Mouse (Mus musculus) MEL (cell line): ENCODE results near the gene Foxo6.

ENCODE experiments used
- CTCF ChIP-seq, 3 experiments: IDR thresholded peaks in 2 of 3; conservative IDR thresholded peaks in 1 of 3; 2 replicates each; pipeline ENCODE4 v1.5.1; 2011 to 2012; ENCODE audit warnings: low read length in 3 of 3, low read depth in 2 of 3, mild to moderate bottlenecking in 2 of 3, improper control_type of control experiment in 1 of 3, inconsistent platforms in 1 of 3, mixed read lengths in 1 of 3, moderate library complexity in 1 of 3; ENCODE audit not compliant: control insufficient read depth in 1 of 3, insufficient read depth in 1 of 3, poor library complexity in 1 of 3, severe bottlenecking in 1 of 3
- POLR2AphosphoS2 ChIP-seq: IDR thresholded peaks from 2 replicates; pipeline ENCODE4 v1.6.1; 2011; ENCODE audit warnings: low read length, improper control_type of control experiment
- SMC3 ChIP-seq: IDR thresholded peaks from 2 replicates; pipeline ENCODE4 v1.6.1; 2011; ENCODE audit warnings: low read depth, low read length, improper control_type of control experiment
- UBTF ChIP-seq: IDR thresholded peaks from 2 replicates; pipeline ENCODE4 v1.6.1; 2012; ENCODE audit warnings: low read depth, mild to moderate bottlenecking, inconsistent platforms, low read length, improper control_type of control experiment, moderate library complexity, borderline replicate concordance; ENCODE audit not compliant: insufficient read depth
- ZMIZ1 ChIP-seq: IDR thresholded peaks from 2 replicates; pipeline ENCODE4 v1.6.1; 2012; ENCODE audit warnings: low read depth, mild to moderate bottlenecking, inconsistent platforms, low read length, improper control_type of control experiment, moderate library complexity

DNA sequence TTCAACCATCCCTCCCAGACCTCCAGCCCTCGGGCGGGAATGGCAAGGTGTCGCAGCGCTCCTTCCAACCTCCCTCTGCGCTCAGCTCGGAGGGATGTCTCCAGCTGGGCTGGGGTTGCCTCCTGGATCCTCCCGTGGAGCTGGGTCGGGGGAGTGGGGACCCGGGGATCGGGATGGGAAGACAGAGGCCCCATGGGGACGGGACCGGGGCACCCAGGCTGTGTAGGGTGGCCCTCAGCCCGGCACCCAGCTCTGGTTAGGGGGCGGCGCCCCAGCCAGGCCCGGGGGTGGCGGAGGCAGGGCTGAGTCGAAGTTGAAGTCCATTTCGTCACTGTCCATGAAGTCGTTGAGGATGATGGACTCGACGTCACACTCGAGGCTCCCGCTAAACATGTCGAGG is 19.5 kb downstream of the Foxo6 start:
- TF ChIP-seq UBTF: no peak
- no peak for TF ChIP-seq POLR2AphosphoS2
- no peak for TF ChIP-seq SMC3
- no peak for TF ChIP-seq ZMIZ1
- TF ChIP-seq CTCF (IDR thresholded peaks at IDR 0.05 in 2 of 3, conservative IDR thresholded peaks at IDR 0.05 in 1 of 3; ENCODE audit: control insufficient read depth in 1 of 3, insufficient read depth in 1 of 3, low read depth in 2 of 3, low read length in 3 of 3, poor library complexity in 1 of 3, severe bottlenecking in 1 of 3): no peak
